Comparison of ENCODE assay signal across 9 mouse cellular contexts in the genomic region with DNA sequence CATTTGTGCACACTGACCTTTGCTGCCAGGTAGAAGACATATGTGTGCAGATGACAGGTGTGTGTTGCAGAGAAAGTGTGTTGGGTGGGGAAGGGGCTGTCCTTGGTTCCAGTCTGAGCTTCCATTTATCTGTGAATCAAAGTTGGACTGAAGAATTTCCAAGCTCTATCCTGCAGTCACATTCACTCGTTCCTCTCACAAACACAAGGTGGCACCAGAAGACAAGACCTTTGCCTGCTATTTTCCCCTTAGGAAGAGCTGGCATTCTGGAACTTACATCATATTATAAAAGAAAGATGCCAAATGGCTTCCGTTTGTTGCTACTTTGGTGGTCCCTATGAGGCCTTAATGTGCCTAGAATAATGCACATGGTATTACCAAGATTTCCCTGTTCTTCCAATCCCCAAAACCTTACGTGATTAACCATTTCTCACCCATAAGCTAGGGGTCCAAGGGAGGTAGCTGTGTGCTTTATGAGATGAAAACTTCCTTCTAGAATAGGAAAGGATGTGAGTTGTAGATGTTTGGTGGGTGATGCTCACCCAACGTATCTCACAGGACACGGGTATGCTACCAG. TPM values are rescaled to one million over a fixed set of nuclear protein-coding genes. Genes with fewer than 3 reads are reported as not detected.
DNase-seq lines count a peak whose midpoint lies in the region; ATAC-seq and TF ChIP-seq lines count a peak whose summit lies in the region.
"Had no signal": no experiment of that assay in that cellular context is flagged by ENCODE, and none has a peak within 500 bp of the region (broad histone marks: within the 10 kb centered on the region; RNA-seq: fewer than 3 reads in every experiment).

No protein-coding gene starts in this region.

- no peak for DNase-seq in liver, postnatal 0 days
- no peak for DNase-seq in liver, embryonic 11.5 days (ENCODE audit: low spot score)
- DNase-seq in cerebellum, adult 9-10 months: peak; percentile 57
- DNase-seq in gastrocnemius, postnatal 14 days: peak; percentile 12
- peak; percentile 70 for DNase-seq in kidney, postnatal 14 days
- peak; percentile 44 to 73 for DNase-seq in lung, adult 18-20 months
- DNase-seq in right cerebral cortex, adult 2 months (ENCODE audit: low spot score in 2 of 2): peak; percentile 70 to 71
- no peak for DNase-seq in B cell, adult 2 months
- DNase-seq: liver, embryonic 13.5 days had no signal

- H3K27ac ChIP-seq in liver, postnatal 0 days (ENCODE audit: low read depth): no peak overlapping the region
- H3K27ac ChIP-seq in liver, embryonic 11.5 days (ENCODE audit: low read depth, low read length): no peak overlapping the region
- H3K27ac ChIP-seq: liver, embryonic 13.5 days had no signal

- no peaks in the 10 kb centered on the region for H3K9me3 ChIP-seq in liver, postnatal 0 days (ENCODE audit: low read length)
- no peaks in the 10 kb centered on the region for H3K9me3 ChIP-seq in liver, embryonic 11.5 days (ENCODE audit: control insufficient read depth, low read length)
- H3K9me3 ChIP-seq: liver, embryonic 13.5 days had no signal

- H3K9ac ChIP-seq in liver, postnatal 0 days (replicated peaks): no peak overlapping the region
- no peak overlapping the region for H3K9ac ChIP-seq in liver, embryonic 11.5 days (ENCODE audit: low read depth, low read length)
- H3K9ac ChIP-seq: liver, embryonic 13.5 days had no signal

- H3K4me1 ChIP-seq in liver, postnatal 0 days (ENCODE audit: insufficient read depth): 0 out of 2 replicates have a peak, but pooled peaks cover 4% of the 10 kb centered on the region
- no peaks in the 10 kb centered on the region for H3K4me1 ChIP-seq in liver, embryonic 11.5 days (replicated peaks; ENCODE audit: control insufficient read depth, insufficient read depth, low read length)
- H3K4me1 ChIP-seq: liver, embryonic 13.5 days had no signal

- H3K4me2 ChIP-seq in liver, postnatal 0 days (ENCODE audit: low read depth, low read length): no peak overlapping the region
- H3K4me2 ChIP-seq in liver, embryonic 11.5 days: no peak overlapping the region
- H3K4me2 ChIP-seq: liver, embryonic 13.5 days had no signal

- ATAC-seq in liver, postnatal 0 days: no peak
- no peak for ATAC-seq in liver, embryonic 11.5 days (replicated peaks; ENCODE audit: low FRiP score)

- H3K27me3 ChIP-seq in liver, postnatal 0 days (ENCODE audit: insufficient read depth, low read length): no peaks in the 10 kb centered on the region
- no peaks in the 10 kb centered on the region for H3K27me3 ChIP-seq in liver, embryonic 11.5 days (replicated peaks; ENCODE audit: control insufficient read depth, insufficient read depth, low read length)
- H3K27me3 ChIP-seq: liver, embryonic 13.5 days had no signal

- no peak overlapping the region for H3K4me3 ChIP-seq in liver, postnatal 0 days (ENCODE audit: low read depth, low read length)
- no peak overlapping the region for H3K4me3 ChIP-seq in liver, embryonic 11.5 days (ENCODE audit: low read depth, low read length)
- H3K4me3 ChIP-seq: liver, embryonic 13.5 days had no signal

- H3K36me3 ChIP-seq in liver, postnatal 0 days (replicated peaks; ENCODE audit: insufficient read depth, low read length): no peaks in the 10 kb centered on the region
- H3K36me3 ChIP-seq in liver, embryonic 11.5 days (ENCODE audit: control insufficient read depth, insufficient read depth, low read length): no peaks in the 10 kb centered on the region
- H3K36me3 ChIP-seq: liver, embryonic 13.5 days had no signal

- no peak for TF ChIP-seq EP300 in liver, postnatal 0 days (IDR thresholded peaks at IDR 0.05; ENCODE audit: low read depth)

- peak; percentile 78 for TF ChIP-seq CTCF in liver, postnatal 0 days (IDR thresholded peaks at IDR 0.05; ENCODE audit: low read depth)

- intact Hi-C loops in gastrocnemius, postnatal 14 days (cut with DNase I; ENCODE audit: low total_unique reads): loop anchor here (5.0 to 10.0 kb wide), 2 partner anchors 144 to 264 kb away; no protein-coding TSS in a partner anchor

- 43% methylated on average over 5 of the region's 5 CpGs for WGBS in liver, postnatal 0 days (ENCODE audit: insufficient replicate concordance)
- WGBS in liver, embryonic 11.5 days: 49% methylated on average over 5 of the region's 5 CpGs

RNA-seq across cellular contexts. Expression of gene Shroom3, which starts 45.1 kb away (rescaled TPM):
- 0.69 and 0.96 TPM in 2 replicates for polyA plus RNA-seq in liver, postnatal 0 days (2015; fragmentation: Nextera tagmentation; extraction: Ambion mirVana)
- polyA plus RNA-seq in liver, embryonic 11.5 days (2014; fragmentation: Nextera tagmentation; extraction: Ambion mirVana): 2.8 and 3.5 TPM in 2 replicates
- 1 to 10 TPM; 1.2 to 1.7 TPM for total RNA-seq in gastrocnemius, postnatal 14 days (2021)

RNA-seq across cellular contexts. Expression of gene Ccdc158, which starts 53.3 kb away (rescaled TPM):
- polyA plus RNA-seq in liver, postnatal 0 days (2015; fragmentation: Nextera tagmentation; extraction: Ambion mirVana): 0.20 and 0.23 TPM in 2 replicates
- 0.47 and 0.62 TPM in 2 replicates for polyA plus RNA-seq in liver, embryonic 11.5 days (2014; fragmentation: Nextera tagmentation; extraction: Ambion mirVana)
- total RNA-seq in gastrocnemius, postnatal 14 days (2021): under 1 TPM; 0.08 to 0.18 TPM

Comparison
In these comparisons a context has a peak if more than half of its experiments do, and no peak if none do; other contexts are left out.
1. DNase-seq: peak in cerebellum, adult 9-10 months (single experiment), gastrocnemius, postnatal 14 days (single experiment), kidney, postnatal 14 days (single experiment), lung, adult 18-20 months (2 of 2) and right cerebral cortex, adult 2 months (2 of 2); none in liver, postnatal 0 days (single experiment), liver, embryonic 11.5 days (single experiment) and B cell, adult 2 months (0 of 2).